Mouse (Mus musculus) bone marrow macrophage, adult 2 months (primary cell): Measurements from ENCODE around the gene Ndc1. TPM values are rescaled to one million over a fixed set of nuclear protein-coding genes. Genes with fewer than 3 reads are reported as not detected.
"Not testable (repeated sequence)": the region's sequence is repeated elsewhere in the genome, so short reads cannot be mapped to it uniquely, and the experiment has no call there.

Source experiments
- H3K27ac ChIP-seq: 2 replicates; pipeline ENCODE4 v1.5.1; 2012; ENCODE audit warnings: low read depth, low read length; ENCODE audit not compliant: insufficient read depth
- H3K4me1 ChIP-seq: 2 replicates; pipeline ENCODE4 v1.6.1; 2012; ENCODE audit warnings: low read length; ENCODE audit not compliant: control insufficient read depth, insufficient read depth
- H3K4me3 ChIP-seq: 2 replicates; pipeline ENCODE4 v1.5.1; 2012; ENCODE audit warnings: mild to moderate bottlenecking, low read length, moderate library complexity; ENCODE audit not compliant: insufficient read depth
- CTCF ChIP-seq: IDR thresholded peaks from 2 replicates; pipeline ENCODE4 v1.5.1; 2012; ENCODE audit warnings: low read depth, mild to moderate bottlenecking, low read length, moderate library complexity
- POLR2A ChIP-seq: IDR thresholded peaks from 2 replicates; pipeline ENCODE4 v1.6.1; 2012; ENCODE audit warnings: mild to moderate bottlenecking, low read depth, low read length, borderline replicate concordance
- polyA plus RNA-seq: library from polyadenylated mRNA; stranded (reverse); fragments of >200 nt; gene quantifications from 2 replicates; pipeline ENCODE4 v1.2.4, GENCODE M21; 2012; ENCODE audit not compliant: missing spikeins, insufficient read depth, insufficient read length

Gene Ndc1
- polyA plus RNA-seq, 1 experiment, result 19.2 TPM

GRCm38 (mm10) chr4:107363573-107363972, 4.0 kb upstream of the Ndc1 start:
- Histone ChIP-seq H3K4me3 (no peak overlapping the region), H3K27ac (peak overlapping the region; percentile 50), H3K4me1 (peaks cover 6% of the 10 kb centered on the region)
- TF ChIP-seq POLR2A (no peak), CTCF (peak; percentile 43; the same call in 1 of the 2 replicates)

DNA sequence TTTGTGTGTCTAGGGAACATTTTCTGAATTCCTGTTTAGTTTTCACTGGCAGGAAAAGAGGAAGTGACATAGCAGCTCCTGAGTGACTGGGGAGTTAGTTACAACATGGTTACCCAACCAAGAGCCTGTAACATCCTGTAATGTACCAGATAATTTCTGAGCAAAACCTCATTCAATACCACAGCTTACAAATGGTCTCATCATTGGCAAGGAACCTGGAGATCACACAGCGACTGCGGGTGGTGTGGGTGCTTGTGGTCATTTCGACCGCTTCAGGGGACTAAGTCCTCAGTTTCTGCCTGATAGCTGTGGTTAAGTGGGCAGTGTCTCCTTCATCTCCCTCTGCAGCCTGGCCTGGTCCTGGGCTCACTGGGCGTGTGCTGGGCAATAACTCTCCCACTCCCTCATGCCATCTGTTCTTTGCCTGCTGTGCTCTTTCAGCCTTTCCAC, 3.4 kb upstream of the Ndc1 start:
- H3K27ac ChIP-seq, result peak overlapping the region; percentile 79
- peak overlapping the region; percentile 18 for H3K4me3 ChIP-seq
- no peak for TF ChIP-seq POLR2A
- TF ChIP-seq CTCF, result no peak
- H3K4me1 ChIP-seq, result peaks cover 8% of the 10 kb centered on the region

- H3K4me1 ChIP-seq, result peaks cover 11% of the 10 kb centered on the region
- not testable (repeated sequence) for H3K27ac ChIP-seq, H3K4me3 ChIP-seq
These were observed 1.2 kb upstream of the Ndc1 start for GRCm38 (mm10) chr4:107366408-107366807.

- peaks cover 5% of the 10 kb centered on the region for H3K4me1 ChIP-seq
- no peak overlapping the region for H3K27ac ChIP-seq
- H3K4me3 ChIP-seq, result no peak overlapping the region
- TF ChIP-seq CTCF, result no peak
- no peak for TF ChIP-seq POLR2A
These were observed 4.7 kb downstream of the Ndc1 start for GRCm38 (mm10) chr4:107372304-107372703.

DNA sequence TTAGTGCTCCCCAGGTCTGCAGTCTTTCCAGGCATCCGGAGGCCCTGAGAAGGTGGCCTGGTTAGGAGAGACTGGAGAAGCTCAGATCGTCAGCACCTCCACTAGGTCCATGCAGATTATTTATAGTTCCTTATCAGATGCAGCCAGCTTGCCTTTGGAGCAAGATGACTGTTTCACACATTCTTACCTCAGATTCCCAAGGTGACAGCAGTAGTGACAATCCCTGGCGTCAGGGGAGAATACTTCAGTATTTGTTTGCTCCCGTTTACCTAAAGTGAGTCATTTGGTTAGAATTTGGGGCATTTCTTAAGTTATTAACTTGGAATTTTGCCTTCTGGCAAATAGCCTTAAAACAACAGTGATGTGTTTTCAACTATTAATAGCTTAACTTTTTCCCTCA, 7.1 kb downstream of the Ndc1 start:
- Histone ChIP-seq H3K4me3 (no peak overlapping the region), H3K27ac (no peak overlapping the region), H3K4me1 (peaks cover 5% of the 10 kb centered on the region; the same call in 1 of the 2 replicates)
- TF ChIP-seq CTCF (no peak), POLR2A (no peak)

DNA sequence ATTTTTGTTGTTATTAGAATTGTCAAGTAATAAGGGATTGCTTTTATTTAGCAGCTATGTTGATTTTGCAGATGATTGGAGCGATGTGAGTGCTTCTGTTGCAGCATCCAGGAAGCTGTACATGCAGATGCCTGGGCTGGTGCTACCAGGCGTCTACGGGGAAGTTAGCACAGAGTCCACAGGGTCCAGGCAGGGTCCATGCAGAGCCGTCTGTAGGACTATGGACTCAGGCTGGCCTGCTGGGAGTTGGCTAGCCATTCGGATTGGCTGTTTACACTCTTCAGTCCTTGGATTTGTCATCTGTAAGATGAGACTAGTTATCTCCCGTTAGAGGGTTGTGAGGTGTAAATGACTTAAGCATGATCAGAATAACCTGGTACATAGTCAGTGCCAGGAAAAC, 11.4 kb downstream of the Ndc1 start:
- Histone ChIP-seq H3K4me1 (peaks cover 4% of the 10 kb centered on the region; the same call in 1 of the 2 replicates), H3K4me3 (no peak overlapping the region), H3K27ac (no peak overlapping the region)
- TF ChIP-seq CTCF (no peak), POLR2A (no peak)

GRCm38 (mm10) chr4:107380871-107381270, 13.3 kb downstream of the Ndc1 start:
- Histone ChIP-seq H3K27ac (no peak overlapping the region), H3K4me1 (peaks cover 4% of the 10 kb centered on the region; the same call in 1 of the 2 replicates), H3K4me3 (no peak overlapping the region)
- TF ChIP-seq CTCF (no peak), POLR2A (no peak)

DNA sequence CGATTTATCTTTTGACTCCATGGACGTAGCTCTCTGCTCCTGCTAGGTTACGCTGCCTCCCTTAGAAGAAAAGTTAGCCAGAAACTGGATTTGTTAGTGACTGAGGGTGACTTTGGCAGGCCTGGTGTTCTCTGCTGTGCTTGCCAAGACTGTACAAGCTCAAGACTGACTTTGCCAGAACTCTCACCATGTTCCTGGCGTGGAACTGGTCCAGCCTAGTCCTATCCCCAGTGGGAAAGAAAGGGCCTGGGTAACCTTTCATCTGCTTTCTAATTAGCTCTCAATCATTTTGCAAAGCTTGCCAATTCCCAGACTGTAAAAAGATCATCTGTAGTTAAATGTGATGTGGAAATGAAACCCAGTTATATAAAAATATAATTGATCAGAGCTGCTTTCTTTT, 19.5 kb downstream of the Ndc1 start:
- Histone ChIP-seq H3K27ac (no peak overlapping the region), H3K4me3 (no peak overlapping the region), H3K4me1 (no peaks in the 10 kb centered on the region)
- TF ChIP-seq POLR2A (no peak), CTCF (no peak)

GRCm38 (mm10) chr4:107387465-107387864, 19.9 kb downstream of the Ndc1 start:
- H3K4me1 ChIP-seq, result no peaks in the 10 kb centered on the region

GRCm38 (mm10) chr4:107388291-107388690, 20.7 kb downstream of the Ndc1 start:
- Histone ChIP-seq H3K27ac (no peak overlapping the region), H3K4me1 (no peaks in the 10 kb centered on the region), H3K4me3 (no peak overlapping the region)
- TF ChIP-seq CTCF, result no peak
- no peak for TF ChIP-seq POLR2A

More at GRCm38 (mm10) chr4:107387465-107387864, 19.9 kb downstream of the Ndc1 start:
- no peak overlapping the region for H3K27ac ChIP-seq
- no peak for TF ChIP-seq CTCF
- no peak for TF ChIP-seq POLR2A
- no peak overlapping the region for H3K4me3 ChIP-seq

- TF ChIP-seq CTCF, result no peak
- no peak for TF ChIP-seq POLR2A
- H3K4me1 ChIP-seq, result no peaks in the 10 kb centered on the region
- H3K27ac ChIP-seq, result no peak overlapping the region
- H3K4me3 ChIP-seq, result no peak overlapping the region
These were observed 21.8 kb downstream of the Ndc1 start for GRCm38 (mm10) chr4:107389345-107389744.
